Mouse (Mus musculus): Measurements from ENCODE around the gene A530064D06Rik. TPM values are rescaled to one million over a fixed set of nuclear protein-coding genes. Genes with fewer than 3 reads are reported as not detected.

Gene A530064D06Rik
- polyA plus RNA-seq, 2 experiments: 0.20 to 0.44 TPM

GRCm38 (mm10) chr17:48120456-48120855 lies 46.6 kb downstream of the A530064D06Rik start:
- DNase-seq (ENCODE audit: low read depth in 3 of 3, low spot score in 3 of 3): no peak
- 79% methylated on average over 20 of the region's 20 CpGs for WGBS (ENCODE audit: insufficient replicate concordance)
- no peak for ATAC-seq (ENCODE audit: insufficient read depth)

GRCm38 (mm10) chr17:48119656-48120055 lies 47.4 kb downstream of the A530064D06Rik start:
- Histone ChIP-seq H3K4me3 (ENCODE audit: insufficient read depth in 1 of 2, low read depth in 2 of 2, low read length in 2 of 2) (no peak overlapping the region), H3K27me3 (ENCODE audit: control insufficient read depth, insufficient read depth, low read length) (no peaks in the 10 kb centered on the region), H3K27ac (no peak overlapping the region), H3K4me1 (replicated peaks; ENCODE audit: control insufficient read depth in 2 of 2, insufficient read depth in 2 of 2, low read length in 1 of 2) (no peaks in the 10 kb centered on the region; a peak in 1 of 4 replicates), H3K9ac (replicated peaks) (no peak overlapping the region), H3K4me2 (ENCODE audit: low read depth) (no peak overlapping the region), H3K36me3 (replicated peaks; ENCODE audit: control insufficient read depth, insufficient read depth, low read depth) (no peaks in the 10 kb centered on the region), H3K9me3 (ENCODE audit: control insufficient read depth, low read length) (no peaks in the 10 kb centered on the region)
- TF ChIP-seq CTCF (IDR thresholded peaks at IDR 0.05; ENCODE audit: low read depth): peak; percentile 93
- TF ChIP-seq EP300 (IDR thresholded peaks at IDR 0.05; ENCODE audit: low read depth): no peak
- no peak for ATAC-seq (ENCODE audit: insufficient read depth)
- 15% methylated on average over 3 of the region's 3 CpGs for WGBS (ENCODE audit: insufficient replicate concordance)
- peak in 1 of 3 experiments; percentile 44 for DNase-seq (ENCODE audit: low read depth in 3 of 3, low spot score in 3 of 3)

More at GRCm38 (mm10) chr17:48120456-48120855, 46.6 kb downstream of the A530064D06Rik start:
- H3K4me3 ChIP-seq (ENCODE audit: insufficient read depth in 1 of 2, low read depth in 2 of 2, low read length in 2 of 2): no peak overlapping the region
- no peak overlapping the region for H3K4me2 ChIP-seq (ENCODE audit: low read depth)
- no peak overlapping the region for H3K27ac ChIP-seq
- no peaks in the 10 kb centered on the region for H3K9me3 ChIP-seq (ENCODE audit: control insufficient read depth, low read length)
- no peak overlapping the region for H3K9ac ChIP-seq (replicated peaks)
- no peaks in the 10 kb centered on the region; a peak in 1 of 4 replicates for H3K4me1 ChIP-seq (replicated peaks; ENCODE audit: control insufficient read depth in 2 of 2, insufficient read depth in 2 of 2, low read length in 1 of 2)
- H3K36me3 ChIP-seq (replicated peaks; ENCODE audit: control insufficient read depth, insufficient read depth, low read depth): no peaks in the 10 kb centered on the region
- H3K27me3 ChIP-seq (ENCODE audit: control insufficient read depth, insufficient read depth, low read length): no peaks in the 10 kb centered on the region
- no peak for TF ChIP-seq EP300 (IDR thresholded peaks at IDR 0.05; ENCODE audit: low read depth)
- TF ChIP-seq CTCF (IDR thresholded peaks at IDR 0.05; ENCODE audit: low read depth): no peak

GRCm38 (mm10) chr17:48118570-48118969 lies 48.5 kb downstream of the A530064D06Rik start:
- TF ChIP-seq CTCF (IDR thresholded peaks at IDR 0.05; ENCODE audit: low read depth) (no peak), EP300 (IDR thresholded peaks at IDR 0.05; ENCODE audit: low read depth) (no peak)
- ATAC-seq (ENCODE audit: insufficient read depth) (no peak), DNase-seq (ENCODE audit: low read depth in 3 of 3, low spot score in 3 of 3) (no peak)
- WGBS (ENCODE audit: insufficient replicate concordance): 12% methylated on average over 1 of the region's 1 CpGs
- Histone ChIP-seq H3K36me3 (replicated peaks; ENCODE audit: control insufficient read depth, insufficient read depth, low read depth) (no peaks in the 10 kb centered on the region), H3K4me1 (replicated peaks; ENCODE audit: control insufficient read depth in 2 of 2, insufficient read depth in 2 of 2, low read length in 1 of 2) (no peaks in the 10 kb centered on the region; a peak in 1 of 4 replicates), H3K9ac (replicated peaks) (no peak overlapping the region), H3K9me3 (ENCODE audit: control insufficient read depth, low read length) (no peaks in the 10 kb centered on the region), H3K4me3 (ENCODE audit: insufficient read depth in 1 of 2, low read depth in 2 of 2, low read length in 2 of 2) (no peak overlapping the region), H3K4me2 (ENCODE audit: low read depth) (no peak overlapping the region), H3K27ac (no peak overlapping the region), H3K27me3 (ENCODE audit: control insufficient read depth, insufficient read depth, low read length) (no peaks in the 10 kb centered on the region)

GRCm38 (mm10) chr17:48110547-48111287 lies 56.4 kb downstream of the A530064D06Rik start:
- no peaks in the 10 kb centered on the region for H3K36me3 ChIP-seq (replicated peaks; ENCODE audit: control insufficient read depth, insufficient read depth, low read depth)
- no peak overlapping the region for H3K4me3 ChIP-seq (ENCODE audit: insufficient read depth in 1 of 2, low read depth in 2 of 2, low read length in 2 of 2)
- H3K4me2 ChIP-seq (ENCODE audit: low read depth): no peak overlapping the region
- no peak for ATAC-seq (ENCODE audit: insufficient read depth)
- WGBS (ENCODE audit: insufficient replicate concordance): 36% methylated on average over 8 of the region's 8 CpGs
- no peak for DNase-seq (ENCODE audit: low read depth in 3 of 3, low spot score in 3 of 3)
- TF ChIP-seq EP300 (IDR thresholded peaks at IDR 0.05; ENCODE audit: low read depth) (no peak), CTCF (IDR thresholded peaks at IDR 0.05; ENCODE audit: low read depth) (peak; percentile 77)
- H3K27ac ChIP-seq: no peak overlapping the region
- no peak overlapping the region for H3K9ac ChIP-seq (replicated peaks)
- no peaks in the 10 kb centered on the region for H3K9me3 ChIP-seq (ENCODE audit: control insufficient read depth, low read length)
- no peaks in the 10 kb centered on the region for H3K4me1 ChIP-seq (replicated peaks; ENCODE audit: control insufficient read depth in 2 of 2, insufficient read depth in 2 of 2, low read length in 1 of 2)
- H3K27me3 ChIP-seq (ENCODE audit: control insufficient read depth, insufficient read depth, low read length): no peaks in the 10 kb centered on the region

GRCm38 (mm10) chr17:48108520-48108919 lies 58.6 kb downstream of the A530064D06Rik start:
- no peak overlapping the region for H3K4me2 ChIP-seq (ENCODE audit: low read depth)
- DNase-seq (ENCODE audit: low read depth in 3 of 3, low spot score in 3 of 3): no peak
- H3K9me3 ChIP-seq (ENCODE audit: control insufficient read depth, low read length): no peaks in the 10 kb centered on the region
- no peaks in the 10 kb centered on the region for H3K36me3 ChIP-seq (replicated peaks; ENCODE audit: control insufficient read depth, insufficient read depth, low read depth)
- no peak for ATAC-seq (ENCODE audit: insufficient read depth)
- no peak for TF ChIP-seq CTCF (IDR thresholded peaks at IDR 0.05; ENCODE audit: low read depth)
- no peak for TF ChIP-seq EP300 (IDR thresholded peaks at IDR 0.05; ENCODE audit: low read depth)
- H3K4me1 ChIP-seq (replicated peaks; ENCODE audit: control insufficient read depth in 2 of 2, insufficient read depth in 2 of 2, low read length in 1 of 2): no peaks in the 10 kb centered on the region
- 57% methylated on average over 3 of the region's 3 CpGs for WGBS (ENCODE audit: insufficient replicate concordance)
- H3K27me3 ChIP-seq (ENCODE audit: control insufficient read depth, insufficient read depth, low read length): no peaks in the 10 kb centered on the region
- H3K9ac ChIP-seq (replicated peaks): no peak overlapping the region
- no peak overlapping the region for H3K27ac ChIP-seq
- H3K4me3 ChIP-seq (ENCODE audit: insufficient read depth in 1 of 2, low read depth in 2 of 2, low read length in 2 of 2): no peak overlapping the region

All from liver, embryonic 14.5 days (tissue).